Mouse (Mus musculus): ENCODE data around the gene Ggcx. TPM values are rescaled to one million over a fixed set of nuclear protein-coding genes. Genes with fewer than 3 reads are reported as not detected.
"Not testable (repeated sequence)": the region's sequence is repeated elsewhere in the genome, so short reads cannot be mapped to it uniquely, and the experiment has no call there.

Ggcx gene
- polyA plus RNA-seq, 1 experiment from 2014 or later: 22.3 TPM

DNA sequence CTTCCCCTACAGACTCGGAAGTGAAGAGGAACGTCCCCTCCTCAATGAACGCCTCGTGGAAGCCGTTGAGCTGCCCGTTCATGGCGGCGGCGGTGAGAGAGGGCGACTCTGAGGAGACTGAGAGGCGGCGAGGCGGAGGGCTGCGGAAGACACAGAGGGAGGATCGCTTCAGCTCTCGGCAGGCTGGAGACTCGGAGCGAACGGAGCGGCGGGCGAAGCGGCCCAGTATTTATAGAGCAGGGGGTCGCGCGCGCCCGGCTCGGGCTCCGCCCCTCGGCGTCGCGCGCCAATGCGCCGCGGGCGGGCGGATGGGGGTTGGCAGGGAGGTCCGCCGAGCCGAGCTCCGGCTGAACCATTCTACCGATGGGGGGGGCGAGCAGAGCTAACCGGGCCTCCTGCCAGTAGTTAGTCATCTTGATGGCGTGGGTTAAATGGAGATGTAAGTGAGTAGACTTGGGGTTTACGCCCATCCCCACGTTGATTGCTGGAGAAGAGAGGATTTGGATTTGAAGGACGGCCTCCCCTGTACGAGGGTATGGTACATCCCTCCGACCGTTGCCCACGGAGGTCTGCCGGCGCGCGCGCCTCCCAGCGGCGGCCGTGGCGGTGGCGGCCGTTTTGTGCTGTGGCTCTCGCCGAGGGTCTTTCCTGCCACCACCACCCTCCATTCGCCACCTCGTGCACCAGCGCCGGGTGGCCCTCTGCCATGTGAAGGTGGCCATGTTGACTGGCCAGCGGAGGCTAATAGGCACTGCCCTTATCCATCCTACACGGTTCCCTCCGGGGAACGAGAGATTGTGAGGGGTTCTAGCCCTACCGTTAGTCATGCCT lies 25.5 kb downstream of the Ggcx start, which contains the start of gene Mat2a:
TSS of gene Mat2a (minus strand) at position 204 of the 831 bp plus-strand sequence.
- under 1% methylated on average over 77 of the region's 77 CpGs for WGBS
- H3K9ac ChIP-seq: peak within 1 kb of the TSS; percentile 99
- no peaks in the 10 kb centered on the region for H3K27me3 ChIP-seq (ENCODE audit: insufficient read depth, low read length)
- peak within 1 kb of the TSS; percentile 97 for H3K4me2 ChIP-seq
- DNase-seq: peak; percentile 96
- H3K36me3 ChIP-seq (ENCODE audit: insufficient read depth): peaks cover 39% of the 10 kb centered on the region
- 0 out of 2 replicates have a peak, but pooled peaks cover 6% of the 10 kb centered on the region for H3K4me1 ChIP-seq (ENCODE audit: insufficient read depth)
- H3K9me3 ChIP-seq (ENCODE audit: low read depth, low read length): no peaks in the 10 kb centered on the region
- peak; percentile 32 for TF ChIP-seq CTCF (IDR thresholded peaks at IDR 0.05; ENCODE audit: low read depth)
- peak within 1 kb of the TSS; percentile 99 for H3K27ac ChIP-seq (ENCODE audit: low read depth)
- peak within 1 kb of the TSS; percentile 96 for H3K4me3 ChIP-seq (ENCODE audit: low read depth, low read length)
- ATAC-seq (ENCODE audit: insufficient read depth): peak; percentile 90

DNA sequence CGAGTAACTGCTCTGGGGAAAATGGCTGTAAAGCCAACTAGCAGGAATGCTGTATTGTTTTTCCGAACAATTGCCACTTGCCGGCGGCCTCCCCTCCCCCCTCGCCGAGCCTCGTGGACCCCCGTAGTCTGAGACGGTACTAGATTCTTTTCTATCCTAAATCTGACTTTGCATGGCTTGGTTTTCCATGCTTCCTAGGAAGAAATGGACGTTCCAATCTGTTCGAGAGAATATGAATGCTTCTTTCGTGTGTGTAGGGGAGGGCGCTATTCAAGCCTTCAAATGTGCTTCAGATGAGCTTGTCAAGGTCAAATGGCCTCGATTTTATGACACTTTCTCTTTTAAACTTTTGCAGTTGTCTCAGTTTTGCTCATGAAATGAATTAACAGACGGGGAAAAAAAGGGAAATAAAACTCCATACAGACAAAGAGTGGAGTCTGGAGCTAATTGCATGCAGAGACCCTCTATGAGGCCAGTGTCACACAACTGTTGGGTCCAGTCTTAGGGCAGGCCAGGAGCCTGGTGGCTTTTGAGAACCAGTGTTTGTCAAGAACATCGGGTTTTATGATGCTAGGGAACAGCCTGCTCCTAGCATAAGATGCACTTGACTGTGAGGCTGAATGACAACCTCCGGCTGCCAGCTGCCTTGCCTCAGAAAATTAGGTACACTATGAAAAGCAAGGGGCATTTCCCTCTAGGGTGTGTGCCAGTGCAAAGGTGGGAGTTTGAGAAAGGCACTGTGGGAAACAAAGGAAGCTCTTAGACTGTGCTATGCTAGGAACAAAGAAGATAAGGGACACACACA lies 26.3 kb downstream of the Ggcx start:
- peak; percentile 41 for DNase-seq
- Histone ChIP-seq H3K36me3 (ENCODE audit: insufficient read depth) (peaks cover 30% of the 10 kb centered on the region), H3K9ac (peak overlapping the region; percentile 99), H3K27me3 (ENCODE audit: insufficient read depth, low read length) (no peaks in the 10 kb centered on the region), H3K4me2 (peak overlapping the region; percentile 97), H3K27ac (ENCODE audit: low read depth) (peak overlapping the region; percentile 99), H3K4me3 (ENCODE audit: low read depth, low read length) (peak overlapping the region; percentile 96), H3K9me3 (ENCODE audit: low read depth, low read length) (no peaks in the 10 kb centered on the region), H3K4me1 (ENCODE audit: insufficient read depth) (0 out of 2 replicates have a peak, but pooled peaks cover 6% of the 10 kb centered on the region)
- peak; percentile 29; the same call in 1 of the 2 replicates for ATAC-seq (ENCODE audit: insufficient read depth)
- TF ChIP-seq CTCF (IDR thresholded peaks at IDR 0.05; ENCODE audit: low read depth): 0 out of 2 replicates have a peak, but pooled peaks have one; percentile 16
- WGBS: 9% methylated on average over 17 of the region's 17 CpGs

DNA sequence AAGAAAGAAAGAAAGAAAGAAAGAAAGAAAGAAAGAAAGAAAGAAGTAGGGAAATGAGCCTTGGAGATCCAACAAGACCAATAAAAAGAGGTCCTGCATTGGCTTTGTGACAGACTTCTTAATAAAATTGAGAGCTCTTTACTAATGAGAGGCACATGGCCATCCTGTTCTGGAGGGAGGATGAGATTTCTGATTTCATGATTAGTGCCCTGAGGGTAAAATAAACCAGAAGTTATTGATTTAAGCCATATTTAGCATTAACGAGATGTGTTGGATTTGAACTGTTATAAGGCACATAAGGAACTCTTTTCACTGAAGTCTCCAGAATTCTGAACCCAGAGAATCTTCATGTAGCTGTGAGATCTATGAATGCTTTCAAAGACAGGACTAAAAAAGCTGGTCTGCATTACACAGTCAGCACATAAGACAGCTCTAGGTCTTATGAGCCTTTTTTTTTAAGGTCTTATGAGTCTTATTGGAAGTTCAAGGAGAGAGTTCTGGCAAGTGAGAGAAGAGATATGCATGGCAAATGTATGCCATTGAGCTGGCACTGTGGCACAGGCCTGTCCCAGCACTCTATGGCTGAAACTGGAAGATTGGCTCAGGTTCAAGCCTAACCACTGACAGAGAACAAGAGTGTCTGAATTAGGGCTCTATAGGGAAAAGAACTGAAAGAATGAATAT lies 29.0 kb downstream of the Ggcx start:
- no peak for DNase-seq
- ATAC-seq (ENCODE audit: insufficient read depth): no peak
- Histone ChIP-seq H3K4me1 (ENCODE audit: insufficient read depth) (0 out of 2 replicates have a peak, but pooled peaks cover 6% of the 10 kb centered on the region), H3K27me3 (ENCODE audit: insufficient read depth, low read length) (no peaks in the 10 kb centered on the region), H3K4me3 (ENCODE audit: low read depth, low read length) (no peak overlapping the region), H3K27ac (ENCODE audit: low read depth) (no peak overlapping the region), H3K36me3 (ENCODE audit: insufficient read depth) (peaks cover 5% of the 10 kb centered on the region; the same call in 1 of the 2 replicates), H3K9ac (no peak overlapping the region), H3K9me3 (ENCODE audit: low read depth, low read length) (no peaks in the 10 kb centered on the region), H3K4me2 (no peak overlapping the region)
- no peak for TF ChIP-seq CTCF (IDR thresholded peaks at IDR 0.05; ENCODE audit: low read depth)
- WGBS: 93% methylated on average over 1 of the region's 1 CpGs

DNA sequence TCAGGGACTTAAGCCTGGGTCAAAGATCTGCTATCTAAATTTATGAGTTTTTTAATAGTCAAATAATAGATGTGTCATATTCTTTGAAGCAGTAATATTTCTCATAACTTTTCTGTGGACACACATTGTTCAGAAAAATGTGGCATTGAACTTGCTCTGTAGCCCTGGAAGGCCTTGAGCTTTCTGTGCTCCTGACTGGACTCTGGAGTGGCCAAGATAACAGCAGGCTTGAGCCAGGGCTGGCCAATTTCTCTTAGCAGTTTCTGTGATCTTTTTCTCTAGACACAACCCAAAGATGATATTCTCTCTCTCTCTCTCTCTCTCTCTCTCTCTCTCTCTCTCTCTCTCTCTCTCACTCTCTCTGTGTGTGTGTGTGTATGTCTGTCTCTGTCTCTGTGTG lies 30.9 kb downstream of the Ggcx start:
- no peak for TF ChIP-seq CTCF (IDR thresholded peaks at IDR 0.05; ENCODE audit: low read depth)
- H3K36me3 ChIP-seq (ENCODE audit: insufficient read depth): no peaks in the 10 kb centered on the region
- H3K27ac ChIP-seq (ENCODE audit: low read depth): no peak overlapping the region
- no peak for DNase-seq
- ATAC-seq (ENCODE audit: insufficient read depth): no peak
- no peaks in the 10 kb centered on the region for H3K9me3 ChIP-seq (ENCODE audit: low read depth, low read length)
- no peak overlapping the region for H3K4me3 ChIP-seq (ENCODE audit: low read depth, low read length)
- H3K27me3 ChIP-seq (ENCODE audit: insufficient read depth, low read length): no peaks in the 10 kb centered on the region
- no peak overlapping the region for H3K9ac ChIP-seq
- no peak overlapping the region for H3K4me2 ChIP-seq
- 0 out of 2 replicates have a peak, but pooled peaks cover 6% of the 10 kb centered on the region for H3K4me1 ChIP-seq (ENCODE audit: insufficient read depth)

DNA sequence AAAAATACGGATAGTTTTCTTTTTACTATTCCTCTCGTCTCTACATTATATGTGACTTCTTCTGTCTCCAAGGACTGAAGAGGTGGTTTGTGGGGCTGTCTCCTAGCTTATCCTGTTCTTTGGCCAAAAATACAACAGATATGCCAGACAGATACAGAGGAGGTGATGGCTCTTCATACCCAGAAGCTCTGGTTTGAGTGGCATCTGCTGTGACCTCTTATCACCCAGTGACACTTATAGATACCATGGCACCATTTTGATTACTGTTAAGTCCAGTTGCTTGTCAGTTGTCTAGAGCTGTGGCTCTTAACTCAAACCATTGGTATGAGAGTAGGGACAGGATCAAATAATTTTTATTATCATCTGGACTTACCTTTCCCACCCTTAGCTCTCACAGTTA lies 33.4 kb downstream of the Ggcx start:
- DNase-seq (no peak), ATAC-seq (ENCODE audit: insufficient read depth) (no peak)
- no peak overlapping the region for H3K9ac ChIP-seq
- H3K27me3 ChIP-seq (ENCODE audit: insufficient read depth, low read length): no peaks in the 10 kb centered on the region
- H3K36me3 ChIP-seq (ENCODE audit: insufficient read depth): no peaks in the 10 kb centered on the region
- no peak overlapping the region for H3K4me2 ChIP-seq
- 75% methylated on average over 2 of the region's 2 CpGs for WGBS
- no peak for TF ChIP-seq CTCF (IDR thresholded peaks at IDR 0.05; ENCODE audit: low read depth)
- H3K4me3 ChIP-seq (ENCODE audit: low read depth, low read length): no peak overlapping the region
- no peaks in the 10 kb centered on the region for H3K9me3 ChIP-seq (ENCODE audit: low read depth, low read length)
- no peaks in the 10 kb centered on the region for H3K4me1 ChIP-seq (ENCODE audit: insufficient read depth)
- no peak overlapping the region for H3K27ac ChIP-seq (ENCODE audit: low read depth)

DNA sequence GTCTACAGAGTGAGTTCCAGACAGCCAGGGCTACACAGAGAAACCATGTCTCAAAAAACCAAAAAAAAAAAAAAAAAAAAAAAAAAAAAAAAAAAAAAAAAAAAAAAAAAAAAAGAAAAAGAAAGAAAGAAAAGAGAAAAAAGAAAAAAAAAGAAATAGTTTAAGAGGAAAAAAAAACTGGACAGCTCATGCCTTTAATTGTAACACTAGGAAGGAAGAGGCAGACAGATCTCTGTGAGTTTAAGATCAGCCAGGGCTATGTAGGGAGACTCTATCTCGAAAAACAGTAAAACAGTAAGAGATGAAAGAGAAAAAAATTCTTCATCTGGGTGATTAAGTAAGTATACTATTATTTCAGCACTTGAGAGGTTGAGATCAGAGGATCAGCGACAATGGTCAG lies 37.7 kb downstream of the Ggcx start:
- 67% methylated on average over 2 of the region's 2 CpGs for WGBS

More for the DNA sequence above, 37.7 kb downstream of the Ggcx start:
- not testable (repeated sequence) for H3K4me3 ChIP-seq (ENCODE audit: low read depth, low read length); H3K36me3 ChIP-seq (ENCODE audit: insufficient read depth); H3K4me1 ChIP-seq (ENCODE audit: insufficient read depth); ATAC-seq (ENCODE audit: insufficient read depth); H3K27me3 ChIP-seq (ENCODE audit: insufficient read depth, low read length); H3K9me3 ChIP-seq (ENCODE audit: low read depth, low read length); H3K27ac ChIP-seq (ENCODE audit: low read depth); H3K4me2 ChIP-seq; H3K9ac ChIP-seq; DNase-seq

All from lung, embryonic 14.5 days (tissue).